Mouse (Mus musculus): ENCODE measurements at regions not wholly inside any gene's neighbourhood (a gene's known extent, or its start where the extent isn't known, plus 50 kb on each side); places are given as distances from the start of the nearest gene placed in this dataset.

DNA sequence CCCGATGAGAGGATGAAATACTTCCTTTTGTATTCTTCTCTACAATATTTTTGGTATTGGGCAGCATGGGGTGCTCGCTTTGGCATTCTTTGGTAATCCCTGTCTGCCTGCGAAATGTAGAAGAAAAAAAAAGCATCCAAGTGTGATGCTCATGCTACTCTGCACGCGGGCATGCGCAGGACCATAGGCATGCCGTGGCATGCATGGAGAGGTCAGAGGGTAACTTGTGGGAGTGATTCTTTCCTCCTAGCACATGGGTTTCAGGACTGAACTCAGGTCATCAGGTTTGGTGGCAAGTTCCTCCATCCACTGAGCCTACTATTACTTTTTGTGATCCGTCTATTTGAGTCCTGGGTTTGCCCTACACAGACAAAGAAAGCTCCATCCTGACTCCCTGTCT, 74.3 kb downstream of the Gm525 start:
- DNase-seq (ENCODE audit: low spot score in 2 of 2) = no peak

- DNase-seq (ENCODE audit: low spot score in 2 of 2) = no peak
Observed at GRCm38 (mm10) chr11:89145281-89145945, 71.8 kb downstream of the Gm525 start.

- no peak for DNase-seq (ENCODE audit: low spot score in 2 of 2)
Observed at GRCm38 (mm10) chr11:89142527-89143154, 69.0 kb downstream of the Gm525 start.

Data from frontal cortex, postnatal 36 days (tissue).